Mouse (Mus musculus) heart, postnatal 0 days (tissue): ENCODE results near the gene Nln.

Experiments
- CTCF ChIP-seq: IDR thresholded peaks from 2 replicates; pipeline ENCODE4 v1.5.1; 2016; ENCODE audit warnings: antibody characterized with exemption, control low read depth, low read depth
- EP300 ChIP-seq: IDR thresholded peaks from 2 replicates; pipeline ENCODE4 v1.6.1; 2016; ENCODE audit warnings: antibody characterized with exemption, low read depth

- TF ChIP-seq CTCF (peak; percentile 81), EP300 (no peak)
These were observed 30.2 kb upstream of the Nln start for GRCm38 (mm10) chr13:104139369-104140209.
